Mouse (Mus musculus) hindbrain, embryonic 15.5 days (tissue): ENCODE measurements around the gene Slx4ip. TPM values are rescaled to one million over a fixed set of nuclear protein-coding genes. Genes with fewer than 3 reads are reported as not detected.
A peak's percentile ranks its signal among the peaks of the same experiment; 100 is the strongest.

ENCODE experiments used
- ATAC-seq: fragments of 200-750 bp; cut with Nextera tagmentation; 2 replicates; pipeline ENCODE4 v1.8.0; 2017; ENCODE audit warnings: low read depth, moderate number of reproducible peaks, moderate TSS enrichment; ENCODE audit not compliant: low FRiP score
- H3K27ac ChIP-seq: fragments of 300-500 bp; sonication (generic); replicated peaks from 2 replicates; pipeline ENCODE4 v1.5.1; 2015; ENCODE audit warnings: mild to moderate bottlenecking, inconsistent platforms
- H3K27me3 ChIP-seq: fragments of 300-500 bp; sonication (generic); 2 replicates; pipeline ENCODE4 v1.6.1; 2015; ENCODE audit warnings: control low read depth, inconsistent platforms
- H3K36me3 ChIP-seq: fragments of 300-500 bp; sonication (generic); 2 replicates; pipeline ENCODE4 v1.6.1; 2015; ENCODE audit warnings: control low read depth, inconsistent platforms
- H3K4me1 ChIP-seq: fragments of 300-500 bp; sonication (generic); replicated peaks from 2 replicates; pipeline ENCODE4 v1.6.1; 2015; ENCODE audit warnings: control low read depth, inconsistent platforms
- H3K4me2 ChIP-seq: fragments of 300-500 bp; sonication (generic); 2 replicates; pipeline ENCODE4 v1.6.1; 2015; ENCODE audit warnings: moderate library complexity, mild to moderate bottlenecking, inconsistent platforms
- H3K4me3 ChIP-seq: fragments of 300-500 bp; sonication (generic); 2 replicates; pipeline ENCODE4 v1.5.1; 2015; ENCODE audit warnings: mild to moderate bottlenecking, inconsistent platforms
- H3K9ac ChIP-seq: fragments of 300-500 bp; sonication (generic); 2 replicates; pipeline ENCODE4 v1.6.1; 2015; ENCODE audit warnings: inconsistent platforms
- H3K9me3 ChIP-seq: fragments of 300-500 bp; sonication (generic); 2 replicates; pipeline ENCODE4 v1.6.1; 2016; ENCODE audit warnings: control low read depth, inconsistent platforms
- WGBS: fragments of 180-500 bp; shearing (Covaris S2); methylation state at CpG from one replicate; pipeline ENCODE4 v1.1.7; 2015; 5-methylcytosine and 5-hydroxymethylcytosine counted together
- polyA plus RNA-seq: library from polyadenylated mRNA; unstranded; fragments of >200 nt; fragmentation: Nextera tagmentation; extraction: Ambion mirVana; gene quantifications from 2 replicates; pipeline ENCODE4 v1.2.1, GENCODE M21; 2015

Gene Slx4ip
- polyA plus RNA-seq, 1 experiment from 2014 or later = 11.3 TPM

- peak; percentile 51 for ATAC-seq
- peak overlapping the region; percentile 76 for H3K27ac ChIP-seq
Measured at GRCm38 (mm10) chr2:137114248-137115096, 223.5 kb downstream of the Slx4ip start.

GRCm38 (mm10) chr2:137115241-137116024, 224.4 kb downstream of the Slx4ip start:
- ATAC-seq = no peak
- no peaks in the 10 kb centered on the region for H3K36me3 ChIP-seq
- 0 out of 2 replicates have a peak, but pooled peaks cover 3% of the 10 kb centered on the region for H3K27me3 ChIP-seq
- H3K4me3 ChIP-seq = peak overlapping the region; percentile 57
- peak overlapping the region; percentile 98 for H3K4me2 ChIP-seq
- under 1% methylated on average over 40 of the region's 40 CpGs for WGBS
- peaks cover 57% of the 10 kb centered on the region for H3K4me1 ChIP-seq
- no peaks in the 10 kb centered on the region for H3K9me3 ChIP-seq
- H3K9ac ChIP-seq = peak overlapping the region; percentile 62
- H3K27ac ChIP-seq = peak overlapping the region; percentile 85

More at GRCm38 (mm10) chr2:137114248-137115096, 223.5 kb downstream of the Slx4ip start:
- H3K4me3 ChIP-seq = peak overlapping the region; percentile 57
- peak overlapping the region; percentile 62 for H3K9ac ChIP-seq
- H3K27me3 ChIP-seq = 0 out of 2 replicates have a peak, but pooled peaks cover 3% of the 10 kb centered on the region
- peak overlapping the region; percentile 98 for H3K4me2 ChIP-seq
- WGBS = under 1% methylated on average over 51 of the region's 51 CpGs
- H3K9me3 ChIP-seq = no peaks in the 10 kb centered on the region
- no peaks in the 10 kb centered on the region for H3K36me3 ChIP-seq
- peaks cover 66% of the 10 kb centered on the region for H3K4me1 ChIP-seq

GRCm38 (mm10) chr2:137116025-137116674, 225.1 kb downstream of the Slx4ip start, which contains the start of gene Jag1:
TSS of gene Jag1 (minus strand) at chr2:137116644.
- ATAC-seq = peak; percentile 4; the same call in 1 of the 2 replicates
- peaks cover 51% of the 10 kb centered on the region for H3K4me1 ChIP-seq
- WGBS = 0% methylated on average over 59 of the region's 59 CpGs
- H3K36me3 ChIP-seq = no peaks in the 10 kb centered on the region
- peak within 1 kb of the TSS; percentile 85 for H3K27ac ChIP-seq
- H3K27me3 ChIP-seq = 0 out of 2 replicates have a peak, but pooled peaks cover 3% of the 10 kb centered on the region
- H3K9ac ChIP-seq = peak within 1 kb of the TSS; percentile 62
- H3K4me3 ChIP-seq = peak within 1 kb of the TSS; percentile 57
- H3K9me3 ChIP-seq = no peaks in the 10 kb centered on the region
- peak within 1 kb of the TSS; percentile 98 for H3K4me2 ChIP-seq

GRCm38 (mm10) chr2:137116675-137117320, 225.8 kb downstream of the Slx4ip start:
- peak overlapping the region; percentile 98 for H3K4me2 ChIP-seq
- no peaks in the 10 kb centered on the region for H3K9me3 ChIP-seq
- 0 out of 2 replicates have a peak, but pooled peaks cover 3% of the 10 kb centered on the region for H3K27me3 ChIP-seq
- H3K9ac ChIP-seq = peak overlapping the region; percentile 62
- H3K27ac ChIP-seq = peak overlapping the region; percentile 85
- H3K4me1 ChIP-seq = peaks cover 45% of the 10 kb centered on the region
- peak; percentile 79 for ATAC-seq
- under 1% methylated on average over 55 of the region's 61 CpGs for WGBS
- no peaks in the 10 kb centered on the region for H3K36me3 ChIP-seq
- peak overlapping the region; percentile 57 for H3K4me3 ChIP-seq

GRCm38 (mm10) chr2:137117321-137117690, 226.3 kb downstream of the Slx4ip start:
- peak overlapping the region; percentile 57 for H3K4me3 ChIP-seq
- H3K9ac ChIP-seq = peak overlapping the region; percentile 62
- H3K4me1 ChIP-seq = peaks cover 40% of the 10 kb centered on the region
- 0 out of 2 replicates have a peak, but pooled peaks cover 3% of the 10 kb centered on the region for H3K27me3 ChIP-seq
- peak overlapping the region; percentile 98 for H3K4me2 ChIP-seq
- peak overlapping the region; percentile 85 for H3K27ac ChIP-seq
- under 1% methylated on average over 33 of the region's 33 CpGs for WGBS
- no peaks in the 10 kb centered on the region for H3K36me3 ChIP-seq
- H3K9me3 ChIP-seq = no peaks in the 10 kb centered on the region
- peak; percentile 68 for ATAC-seq

Other genes with a start within 250 kb of the Slx4ip start
- gene Snap25, start 177.8 kb upstream of the Slx4ip start, polyA plus RNA-seq = 224 and 276 TPM in 2 replicates
- gene AL731706.2, start 5.5 kb upstream of the Slx4ip start, polyA plus RNA-seq = 34.1 and 36.1 TPM in 2 replicates
- gene AL731706.1, start 171 bp downstream of the Slx4ip start, polyA plus RNA-seq = 21.9 and 22.3 TPM in 2 replicates
- 12.4 and 13.2 TPM in 2 replicates for gene Mkks, start 171 bp downstream of the Slx4ip start, polyA plus RNA-seq
- gene Jag1, start 225.4 kb downstream of the Slx4ip start, polyA plus RNA-seq = 10.6 and 12.3 TPM in 2 replicates